Mouse (Mus musculus) right cerebral cortex, postnatal 4 days (tissue): ENCODE results near the gene Sun1.

ENCODE experiments used
- DNase-seq: peaks from one replicate; pipeline ENCODE4 v3.0.0-alpha.2; 2022

Sun1 gene

GRCm38 (mm10) chr5:139199995-139200769 lies at the start of gene Sun1:
Gene Sun1, plus strand, starts transcription at chr5:139200637.
- peak; percentile 98 for DNase-seq

DNA sequence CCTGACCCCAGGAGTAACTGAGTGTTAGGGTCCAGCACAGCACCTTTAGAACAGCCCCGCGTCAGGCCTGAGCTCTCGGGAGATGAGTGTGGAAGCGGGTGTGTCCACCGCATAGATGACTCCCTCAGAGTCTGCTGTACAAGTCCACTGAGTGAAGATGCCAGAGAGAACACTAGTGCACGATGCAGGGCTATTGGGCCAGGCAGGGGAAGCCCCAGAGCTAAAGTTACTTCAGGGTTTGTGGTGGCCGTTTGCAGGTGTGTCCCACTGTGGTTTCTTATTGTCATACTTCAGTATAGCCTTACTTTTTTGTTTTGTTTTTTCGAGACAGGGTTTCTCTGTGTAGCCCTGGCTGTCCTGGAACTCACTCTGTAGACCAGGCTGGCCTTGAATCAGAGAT lies 39.5 kb upstream of the Sun1 start:
- no peak for DNase-seq

GRCm38 (mm10) chr5:139161632-139162031 lies 38.8 kb upstream of the Sun1 start:
- DNase-seq: no peak

- no peak for DNase-seq
These were observed 33.6 kb upstream of the Sun1 start for GRCm38 (mm10) chr5:139166781-139167361.

DNA sequence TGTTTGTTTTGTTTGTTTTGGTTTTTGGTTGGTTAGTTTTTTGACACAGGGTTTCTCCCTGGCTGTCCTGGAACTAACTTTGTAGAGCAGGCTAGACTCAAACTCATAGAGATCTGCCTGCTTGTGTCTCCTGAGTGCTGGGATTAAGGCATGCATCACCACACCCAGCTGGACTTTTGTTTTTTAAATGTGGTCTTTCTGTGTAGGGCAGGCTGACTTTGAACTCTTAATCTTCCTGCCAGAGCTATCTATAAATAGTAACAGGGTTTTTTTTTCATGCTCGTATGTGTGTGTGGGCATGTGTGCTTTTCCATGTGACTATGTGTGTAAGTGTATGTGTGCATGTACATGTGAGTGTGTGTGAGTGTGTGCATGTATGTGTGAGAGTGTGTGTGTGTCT lies 32.9 kb upstream of the Sun1 start:
- no peak for DNase-seq

DNA sequence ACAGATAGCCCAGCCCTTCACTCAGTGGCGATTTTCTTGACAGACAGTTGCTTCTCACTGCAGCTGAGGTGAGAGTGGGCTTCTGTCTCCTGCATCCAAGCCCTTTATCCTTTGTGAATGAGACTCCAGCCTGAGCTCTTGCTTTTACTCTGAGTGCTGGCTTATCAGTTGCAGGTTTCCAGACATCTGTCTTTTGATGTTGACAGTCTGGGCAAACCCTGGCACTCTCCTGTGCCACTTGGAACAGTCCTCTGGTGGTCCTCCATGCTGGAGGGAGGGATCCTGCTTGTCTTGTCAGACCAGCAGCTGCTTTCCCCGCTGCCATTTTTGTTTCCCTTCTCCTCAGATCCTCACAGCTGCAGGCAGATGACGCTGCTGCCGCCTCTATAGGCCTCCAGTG lies 28.5 kb upstream of the Sun1 start:
- DNase-seq: no peak

DNA sequence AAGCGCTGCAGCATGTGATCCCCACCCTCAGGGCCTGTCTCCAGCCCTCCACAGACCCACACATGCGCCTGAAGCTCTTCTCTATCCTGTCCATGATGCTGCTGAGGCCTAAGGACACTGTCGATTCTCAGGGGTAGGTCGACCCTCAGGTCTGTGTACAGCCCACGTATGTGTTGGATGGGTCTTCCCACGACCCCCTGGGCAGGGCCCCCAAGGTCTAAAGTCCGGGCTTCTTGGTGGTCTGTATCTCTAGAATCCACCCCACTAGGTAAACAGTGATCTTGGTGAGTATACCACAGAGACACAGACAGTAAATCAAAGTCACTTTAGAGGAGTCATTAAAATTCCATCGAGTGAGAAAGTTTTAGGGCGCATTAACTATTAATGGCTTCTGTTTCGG lies 26.3 kb upstream of the Sun1 start:
- DNase-seq: no peak

GRCm38 (mm10) chr5:139174556-139175547 lies 25.6 kb upstream of the Sun1 start:
- DNase-seq: no peak

- peak; percentile 91 for DNase-seq
These were observed 21.4 kb upstream of the Sun1 start for GRCm38 (mm10) chr5:139178895-139179631.

DNA sequence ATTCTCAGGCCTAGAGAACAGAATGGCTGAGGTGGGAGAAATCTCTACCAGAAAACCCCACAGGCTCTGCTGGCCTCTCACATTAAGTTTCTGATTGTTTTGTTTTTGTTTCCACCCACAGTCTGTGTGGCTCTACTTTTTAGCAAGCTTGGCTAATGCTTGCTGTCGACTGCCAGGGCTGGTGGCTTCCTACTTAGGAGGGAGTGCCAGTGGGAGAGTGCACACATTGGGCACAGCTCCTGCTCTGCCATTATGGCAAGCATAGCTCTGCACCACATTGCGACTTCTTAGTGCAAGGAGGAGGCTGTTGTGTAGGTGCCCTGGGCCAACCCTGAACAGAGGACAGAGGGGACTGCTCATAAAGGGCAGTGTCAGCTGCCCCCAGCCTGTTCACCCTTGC lies 17.3 kb upstream of the Sun1 start:
- DNase-seq: no peak

GRCm38 (mm10) chr5:139183601-139184000 lies 16.8 kb upstream of the Sun1 start:
- DNase-seq: no peak

- DNase-seq: no peak
These were observed 15.5 kb upstream of the Sun1 start for GRCm38 (mm10) chr5:139184897-139185296.

DNA sequence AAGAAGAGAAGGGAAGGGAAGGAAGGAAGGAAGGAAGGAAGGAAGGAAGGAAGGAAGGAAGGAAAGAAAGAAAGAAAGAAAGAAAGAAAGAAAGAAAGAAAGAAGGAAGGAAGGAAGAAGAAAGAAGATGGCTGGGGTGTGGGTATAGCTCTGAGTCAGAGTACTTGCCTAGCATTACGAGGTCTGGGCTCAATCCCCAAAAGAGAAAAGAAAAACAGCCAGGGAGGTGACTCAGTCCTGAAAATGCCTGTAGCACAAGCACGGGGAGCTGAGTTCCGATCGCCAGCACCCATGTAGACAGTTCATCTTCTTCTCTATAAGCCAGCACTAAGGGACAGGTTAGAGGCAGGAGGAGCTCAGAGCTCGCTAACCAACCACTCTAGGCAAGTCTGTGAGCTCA lies 10.7 kb upstream of the Sun1 start:
- no peak for DNase-seq

DNA sequence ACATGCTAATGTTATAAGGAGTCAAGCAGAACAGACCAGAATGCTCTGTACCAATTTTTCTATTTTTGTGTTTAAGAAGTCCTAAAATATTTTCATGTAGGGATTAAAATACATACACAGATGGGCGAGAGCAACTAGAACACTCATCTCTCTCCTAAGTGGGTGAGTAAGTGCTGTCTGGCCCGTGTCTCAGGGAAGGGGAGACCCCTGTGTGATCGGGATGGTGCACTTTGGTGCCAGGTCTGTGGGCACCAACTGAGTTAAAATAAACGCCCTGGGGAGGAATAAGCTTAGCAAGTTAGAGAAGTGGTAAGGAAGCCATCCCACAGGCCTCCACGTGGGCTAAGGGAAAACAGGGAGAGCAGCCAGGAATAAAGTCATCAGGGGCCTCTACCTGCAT lies 9.5 kb upstream of the Sun1 start:
- DNase-seq: no peak

DNA sequence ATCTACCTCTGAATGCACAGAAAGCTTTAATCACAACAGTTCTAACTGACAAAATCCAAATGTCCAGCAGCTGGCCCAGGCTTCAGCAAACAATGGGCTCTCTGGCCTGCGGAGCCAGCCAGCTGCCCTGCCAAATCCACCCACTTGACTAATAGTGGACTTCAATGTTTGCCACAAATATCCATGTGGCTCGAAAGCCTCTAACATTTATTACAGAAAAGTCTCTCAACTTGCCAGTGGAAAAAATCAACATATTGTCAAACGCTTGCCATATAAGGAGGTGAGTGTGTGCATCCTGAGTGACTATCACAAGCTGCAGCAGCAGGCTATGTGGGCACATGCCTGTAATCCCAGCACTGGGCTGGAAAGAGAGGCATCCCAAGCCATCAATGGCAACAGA lies 1.7 kb upstream of the Sun1 start:
- DNase-seq: no peak

DNA sequence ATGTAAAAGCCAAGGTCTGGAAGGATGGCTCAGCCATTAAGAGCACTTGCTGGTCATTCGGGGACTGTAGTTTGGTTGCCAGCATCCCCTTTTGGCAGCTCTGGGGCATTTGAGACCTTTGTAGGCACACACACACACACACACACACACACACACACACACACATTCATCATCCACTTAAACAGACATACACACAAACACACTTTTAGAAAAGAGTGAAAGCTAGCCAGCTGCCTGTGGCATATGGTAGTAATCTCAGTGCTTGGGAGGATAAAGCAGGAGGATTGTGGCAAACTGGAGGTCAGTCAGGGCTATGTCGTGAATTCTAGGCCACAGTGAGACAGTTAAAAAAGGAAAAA lies 822 bp upstream of the Sun1 start:
- no peak for DNase-seq

GRCm38 (mm10) chr5:139200770-139201569 lies 533 bp downstream of the Sun1 start:
- peak; percentile 16 for DNase-seq

DNA sequence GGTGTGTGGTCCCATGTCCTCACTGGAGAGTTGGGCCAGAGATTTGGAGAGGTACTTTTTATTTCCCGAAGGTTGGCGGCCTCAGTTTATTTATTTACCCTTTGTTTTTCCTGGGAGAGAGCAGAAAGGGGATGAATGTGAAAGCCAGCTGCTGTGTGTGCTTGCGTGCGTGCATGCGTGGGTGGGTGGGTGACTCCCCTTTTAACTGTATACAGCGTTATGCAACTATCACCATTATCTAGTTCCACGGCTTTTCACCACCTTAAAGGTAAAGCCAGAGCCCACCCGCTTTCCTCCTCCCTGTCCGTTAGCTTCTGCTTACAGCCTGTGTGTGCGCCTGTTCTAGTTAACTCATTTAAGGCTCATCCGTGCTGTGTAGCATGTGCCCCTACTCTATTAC lies 1.7 kb downstream of the Sun1 start:
- DNase-seq: no peak

DNA sequence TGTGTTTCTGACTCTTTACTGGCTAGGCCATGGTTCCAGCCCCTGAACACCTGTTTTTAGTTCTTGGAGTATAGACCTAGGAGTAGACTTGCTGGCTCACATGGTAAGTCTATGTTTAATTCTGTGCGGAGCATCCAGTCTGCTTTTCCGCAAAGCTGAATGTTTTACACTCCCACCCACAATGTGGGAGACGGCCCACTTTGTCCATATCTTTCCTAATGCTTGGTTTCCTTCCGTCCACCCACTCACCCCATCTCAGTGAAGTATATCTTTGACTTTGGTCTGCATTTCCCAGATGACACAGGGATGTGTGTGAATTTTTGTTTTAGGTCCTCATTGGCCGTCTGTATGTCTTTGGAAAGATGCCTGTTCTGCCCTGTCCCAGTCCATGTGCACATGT lies 2.9 kb downstream of the Sun1 start:
- DNase-seq: no peak

GRCm38 (mm10) chr5:139206081-139206480 lies 5.6 kb downstream of the Sun1 start:
- DNase-seq: no peak

- no peak for DNase-seq
These were observed 6.1 kb downstream of the Sun1 start for GRCm38 (mm10) chr5:139206525-139206924.

DNA sequence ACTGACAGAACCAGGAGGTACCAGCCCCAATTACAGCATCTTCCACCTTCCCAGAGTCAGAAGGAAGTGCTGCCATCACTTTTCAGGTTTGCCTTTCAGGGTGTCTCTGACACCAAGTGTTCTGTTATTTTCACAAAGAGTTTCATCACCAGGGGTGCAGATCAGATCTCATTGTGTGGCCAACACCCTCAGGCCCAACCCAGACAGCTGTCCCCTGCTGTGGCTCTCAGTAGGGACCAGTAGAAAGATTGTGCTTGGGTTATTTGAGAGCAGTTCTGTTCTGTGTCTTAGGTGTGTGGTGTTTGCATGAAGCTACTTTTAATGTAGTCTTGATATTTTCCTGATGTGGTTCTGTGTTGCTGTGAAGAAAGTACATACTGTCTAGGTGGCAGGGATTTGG lies 7.7 kb downstream of the Sun1 start:
- no peak for DNase-seq
